Mouse (Mus musculus) ES-E14 (cell line): ENCODE results near the gene Lce3a. TPM values are rescaled to one million over a fixed set of nuclear protein-coding genes. Genes with fewer than 3 reads are reported as not detected.

Experiments
- DNase-seq: peaks from one replicate; pipeline ENCODE4 v3.0.0-alpha.2; 2013; ENCODE audit warnings: low read depth, low spot score
- H3K27ac ChIP-seq: 2 replicates; pipeline ENCODE4 v1.5.1; 2012; ENCODE audit warnings: low read depth, mild to moderate bottlenecking, low read length, moderate library complexity, mixed read lengths; ENCODE audit not compliant: poor library complexity, insufficient read depth, severe bottlenecking
- H3K36me3 ChIP-seq: 2 replicates; pipeline ENCODE4 v1.6.1; 2012; ENCODE audit warnings: mild to moderate bottlenecking, low read length, moderate library complexity, mixed read lengths; ENCODE audit not compliant: control insufficient read depth, poor library complexity, insufficient read depth, severe bottlenecking
- H3K4me1 ChIP-seq, 2 experiments: fragments of 150-350 bp in 1 of 2; sonication (generic) in 1 of 2; 2 replicates each; pipeline ENCODE4 v1.6.1; 2012; ENCODE audit warnings: low read length in 2 of 2, mild to moderate bottlenecking in 1 of 2, mixed read lengths in 1 of 2; ENCODE audit not compliant: control insufficient read depth in 2 of 2, insufficient read depth in 2 of 2, poor library complexity in 1 of 2
- H3K4me3 ChIP-seq, 2 experiments: fragments of 150-350 bp in 1 of 2; sonication (generic) in 1 of 2; 2 replicates each; pipeline ENCODE4 v1.5.1; 2012; ENCODE audit warnings: low read length in 2 of 2, low read depth in 1 of 2, mild to moderate bottlenecking in 1 of 2, mixed read lengths in 1 of 2; ENCODE audit not compliant: insufficient read depth in 1 of 2, poor library complexity in 1 of 2, severe bottlenecking in 1 of 2
- H3K9ac ChIP-seq: 2 replicates; pipeline ENCODE4 v1.6.1; 2012; ENCODE audit warnings: low read depth, mild to moderate bottlenecking, low read length, mixed read lengths; ENCODE audit not compliant: poor library complexity, insufficient read depth, severe bottlenecking
- H3K9me3 ChIP-seq: fragments of 150-350 bp; sonication (generic); 2 replicates; pipeline ENCODE4 v1.6.1; 2012; ENCODE audit warnings: low read depth, mild to moderate bottlenecking, low read length; ENCODE audit not compliant: control insufficient read depth, insufficient read depth
- CHD2 ChIP-seq: IDR thresholded peaks from 2 replicates; pipeline ENCODE4 v1.6.1; 2014; ENCODE audit warnings: mild to moderate bottlenecking, low read depth, low read length, inconsistent platforms
- HCFC1 ChIP-seq: IDR thresholded peaks from 2 replicates; pipeline ENCODE4 v1.6.1; 2012; ENCODE audit warnings: low read length, inconsistent platforms, borderline replicate concordance; ENCODE audit not compliant: insufficient read depth
- MAFK ChIP-seq: IDR thresholded peaks from 2 replicates; pipeline ENCODE4 v1.6.1; 2014; ENCODE audit warnings: mild to moderate bottlenecking, low read depth, low read length, inconsistent platforms; ENCODE audit not compliant: insufficient read depth
- ZC3H11A ChIP-seq: IDR thresholded peaks from 2 replicates; pipeline ENCODE4 v1.6.1; 2012; ENCODE audit warnings: low read depth, mild to moderate bottlenecking, inconsistent platforms, low read length, borderline replicate concordance
- ZNF384 ChIP-seq: IDR thresholded peaks from 2 replicates; pipeline ENCODE4 v1.6.1; 2012; ENCODE audit warnings: low read depth, low read length, inconsistent platforms
- in situ Hi-C, 2 experiments: fragments of 600-800 bp; cut with MboI; formaldehyde crosslinking; loops; one replicate each; pipeline ENCODE4 v1.15.1; 2025; ENCODE audit warnings: low sequenced_read_pairs in 2 of 2, inconsistent platforms in 1 of 2; ENCODE audit not compliant: unreplicated experiment in 2 of 2
- total RNA-seq: library from RNA; depleted of rRNA; stranded (reverse); fragments of 300-350 nt; gene quantifications from 2 replicates; pipeline ENCODE4 v1.2.3, GENCODE M21; 2012; rRNA removed

Gene Lce3a
- total RNA-seq: not detected in 2 replicates

DNA sequence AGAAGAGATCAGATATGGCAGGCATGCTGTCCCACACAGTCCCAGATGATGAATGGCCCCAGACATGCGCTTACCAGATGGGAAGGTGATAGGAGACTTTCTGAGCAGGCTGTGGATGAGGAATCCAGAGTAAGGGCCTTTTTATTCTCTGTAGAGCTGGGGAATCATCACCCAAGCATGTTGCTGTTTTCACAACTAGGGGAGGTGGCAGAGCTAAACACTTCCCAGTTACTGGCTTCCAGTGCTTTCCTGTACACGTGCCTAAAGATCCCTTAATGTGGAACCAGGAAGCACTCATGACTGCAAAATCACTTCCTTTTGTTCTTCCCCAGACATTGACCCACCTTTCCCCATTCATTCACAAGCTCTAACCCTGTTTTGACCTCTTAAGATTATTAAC lies at the start of gene Lce3a:
Lce3a (minus strand) TSS at position 101 of the 400 bp plus-strand sequence.
- Histone ChIP-seq H3K27ac (no peak within 1 kb of the TSS), H3K4me3 (no peak within 1 kb of the TSS), H3K36me3 (no peaks in the 10 kb centered on the region), H3K9ac (no peak within 1 kb of the TSS), H3K9me3 (no peaks in the 10 kb centered on the region), H3K4me1 (no peaks in the 10 kb centered on the region)
- in situ Hi-C loops: no loop called here
- no peak for DNase-seq
- no peak for TF ChIP-seq MAFK
- TF ChIP-seq HCFC1: no peak
- TF ChIP-seq CHD2: no peak
- no peak for TF ChIP-seq ZC3H11A
- no peak for TF ChIP-seq ZNF384

DNA sequence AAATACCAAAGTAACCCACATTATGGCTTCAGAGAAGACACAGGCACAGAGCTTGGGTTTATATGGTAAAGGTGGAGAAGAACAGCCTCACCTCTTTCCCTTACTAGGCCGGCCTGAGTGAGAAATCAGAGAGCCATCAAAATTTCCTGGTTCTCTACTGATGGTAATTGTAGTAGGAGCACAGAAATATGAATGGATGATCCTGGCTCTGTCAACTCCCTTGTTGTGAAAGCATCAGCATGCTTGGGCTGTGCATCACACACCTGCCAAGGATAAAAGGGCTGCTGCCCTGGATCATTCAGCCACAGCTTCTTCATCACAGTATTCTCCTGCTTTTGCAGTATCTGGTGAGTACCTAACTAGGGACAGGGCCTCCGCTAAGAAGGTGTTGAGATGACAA lies 40.7 kb upstream of the Lce3a start, which contains the start of gene Lce3e:
Lce3e (plus strand) TSS at position 301 of the 400 bp plus-strand sequence.
- no peaks in the 10 kb centered on the region for H3K36me3 ChIP-seq
- no peak within 1 kb of the TSS for H3K9ac ChIP-seq
- in situ Hi-C loops: no loop called here

DNA sequence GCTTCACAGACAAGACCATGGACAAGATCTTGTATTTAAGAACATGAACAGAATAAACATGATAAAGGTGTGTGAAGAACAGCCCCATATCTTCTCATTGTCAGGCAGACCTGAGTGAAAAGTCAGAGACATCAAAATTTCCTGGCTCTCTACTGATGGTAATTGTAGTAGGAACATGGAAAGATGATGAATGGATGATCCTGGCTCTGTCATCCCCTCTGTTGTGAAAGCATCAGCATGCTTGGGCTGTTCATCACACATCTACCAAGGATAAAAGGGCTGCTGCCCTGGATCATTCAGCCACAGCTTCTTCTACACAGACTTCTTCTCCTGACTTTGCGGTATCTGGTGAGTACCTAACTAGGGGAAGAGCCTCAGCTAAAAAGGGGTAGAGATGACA lies 31.1 kb upstream of the Lce3a start, which contains the start of gene Lce3d:
Lce3d (plus strand) TSS at position 301 of the 400 bp plus-strand sequence.
- H3K4me3 ChIP-seq: no peak within 1 kb of the TSS
- no peak within 1 kb of the TSS for H3K9ac ChIP-seq
- DNase-seq: no peak
- H3K27ac ChIP-seq: no peak within 1 kb of the TSS
- H3K4me1 ChIP-seq: no peaks in the 10 kb centered on the region
- no peaks in the 10 kb centered on the region for H3K9me3 ChIP-seq
- in situ Hi-C loops: no loop called here
- TF ChIP-seq ZNF384: no peak
- no peak for TF ChIP-seq CHD2
- TF ChIP-seq HCFC1: no peak
- TF ChIP-seq ZC3H11A: no peak
- TF ChIP-seq MAFK: no peak
- H3K36me3 ChIP-seq: no peaks in the 10 kb centered on the region

More for the DNA sequence above, 40.7 kb upstream of the Lce3a start, which contains the start of gene Lce3e:
- H3K27ac ChIP-seq: no peak within 1 kb of the TSS
- no peak for TF ChIP-seq ZNF384
- TF ChIP-seq HCFC1: no peak
- TF ChIP-seq CHD2: no peak
- no peak for TF ChIP-seq MAFK
- TF ChIP-seq ZC3H11A: no peak
- H3K4me1 ChIP-seq: no peaks in the 10 kb centered on the region
- DNase-seq: no peak
- no peaks in the 10 kb centered on the region for H3K9me3 ChIP-seq
- H3K4me3 ChIP-seq: no peak within 1 kb of the TSS

DNA sequence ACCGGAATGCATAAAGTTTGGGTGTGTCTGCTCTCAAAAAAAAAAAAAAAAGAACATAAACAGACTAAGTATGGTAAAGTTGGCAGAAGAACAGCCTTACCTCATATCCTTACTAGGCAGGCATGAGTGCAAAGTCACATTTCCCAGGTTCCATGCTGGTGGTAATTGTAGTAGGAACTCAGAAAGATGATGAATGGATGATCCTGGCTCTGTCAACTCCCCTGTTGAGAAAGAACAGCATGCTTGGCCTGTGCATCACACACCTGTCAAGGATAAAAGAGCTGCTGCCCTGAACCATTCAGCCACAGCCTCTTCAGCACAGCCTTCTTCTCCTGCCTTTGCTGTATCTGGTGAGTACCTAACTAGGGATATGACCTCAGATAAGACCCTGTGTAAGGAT lies 18.2 kb upstream of the Lce3a start, which contains the start of gene Lce3c:
Lce3c (plus strand) TSS at position 301 of the 400 bp plus-strand sequence.
- H3K36me3 ChIP-seq: no peaks in the 10 kb centered on the region

DNA sequence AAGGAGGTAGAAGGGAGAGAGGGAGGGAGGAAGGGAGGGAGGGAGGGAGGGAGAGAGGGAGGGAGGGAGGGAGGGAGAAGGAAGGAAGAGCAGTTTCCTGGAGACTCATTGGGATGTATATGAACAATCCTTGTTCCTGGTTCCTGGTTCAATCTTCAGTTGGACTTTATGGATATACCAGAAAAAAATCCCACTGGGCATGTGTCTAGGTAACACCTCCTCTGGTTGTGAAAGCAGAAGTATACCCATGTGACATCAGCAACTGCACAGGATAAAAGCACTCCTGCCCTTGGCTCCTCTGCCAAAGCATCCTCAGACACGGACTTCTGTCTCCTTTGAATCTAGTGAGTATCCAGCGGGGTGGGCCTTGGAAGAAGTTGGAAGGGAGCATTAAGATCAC lies 6.6 kb upstream of the Lce3a start, which contains the start of gene Lce3b:
Lce3b (plus strand) TSS at position 301 of the 400 bp plus-strand sequence.
- no peak for DNase-seq
- no peak for TF ChIP-seq ZC3H11A
- TF ChIP-seq CHD2: no peak
- TF ChIP-seq ZNF384: no peak
- TF ChIP-seq MAFK: no peak
- TF ChIP-seq HCFC1: no peak
- Histone ChIP-seq H3K27ac (no peak within 1 kb of the TSS), H3K4me1 (no peaks in the 10 kb centered on the region), H3K9ac (no peak within 1 kb of the TSS), H3K4me3 (no peak within 1 kb of the TSS), H3K9me3 (no peaks in the 10 kb centered on the region), H3K36me3 (no peaks in the 10 kb centered on the region)
- in situ Hi-C loops: no loop called here

More for the DNA sequence above, 18.2 kb upstream of the Lce3a start, which contains the start of gene Lce3c:
- Histone ChIP-seq H3K27ac (no peak within 1 kb of the TSS), H3K9ac (no peak within 1 kb of the TSS), H3K9me3 (no peaks in the 10 kb centered on the region), H3K4me3 (no peak within 1 kb of the TSS), H3K4me1 (no peaks in the 10 kb centered on the region)
- in situ Hi-C loops: no loop called here
- TF ChIP-seq HCFC1 (no peak), CHD2 (no peak)
- no peak for DNase-seq
